Mouse (Mus musculus) myocyte (in vitro differentiated cells): Measurements from ENCODE around the gene Tmem145. TPM values are rescaled to one million over a fixed set of nuclear protein-coding genes. Genes with fewer than 3 reads are reported as not detected.

Experiments
- H3K27me3 ChIP-seq: one replicate; pipeline ENCODE4 v1.6.1; 2011; ENCODE audit not compliant: control insufficient read depth, insufficient read depth, insufficient read length
- H3K36me3 ChIP-seq: one replicate; pipeline ENCODE4 v1.6.1; 2011; ENCODE audit not compliant: control insufficient read depth, insufficient read depth
- H3K4me2 ChIP-seq: one replicate; pipeline ENCODE4 v1.6.1; 2011; ENCODE audit warnings: low read depth, control low read depth
- H3K4me3 ChIP-seq: one replicate; pipeline ENCODE4 v1.5.1; 2011; ENCODE audit warnings: mild to moderate bottlenecking, control low read depth, moderate library complexity
- H3K79me2 ChIP-seq: one replicate; pipeline ENCODE4 v1.6.1; 2011; ENCODE audit not compliant: control insufficient read depth, insufficient read depth
- H3ac ChIP-seq: one replicate; pipeline ENCODE4 v1.6.1; 2011; ENCODE audit not compliant: control insufficient read depth, insufficient read length
- CEBPB ChIP-seq: IDR thresholded peaks from 2 replicates; pipeline ENCODE4 v1.6.1; 2011; ENCODE audit warnings: mild to moderate bottlenecking, moderate library complexity; ENCODE audit not compliant: poor library complexity, insufficient read depth, severe bottlenecking
- E2F4 ChIP-seq: IDR thresholded peaks from one replicate; pipeline ENCODE4 v1.6.1; 2011; ENCODE audit warnings: mild to moderate bottlenecking, control low read depth, moderate library complexity; ENCODE audit not compliant: insufficient read depth
- MAX ChIP-seq: IDR thresholded peaks from one replicate; pipeline ENCODE4 v1.6.1; 2011; ENCODE audit warnings: low read depth, mild to moderate bottlenecking, control low read depth
- MYOD1 ChIP-seq, 3 experiments: IDR thresholded peaks; one replicate each; pipeline ENCODE4 v1.6.1; 2011; ENCODE audit warnings: control low read depth in 2 of 3, low read depth in 2 of 3, mild to moderate bottlenecking in 2 of 3, moderate library complexity in 1 of 3; ENCODE audit not compliant: insufficient read length in 2 of 3, control insufficient read depth in 1 of 3
- MYOG ChIP-seq, 3 experiments: IDR thresholded peaks; one replicate each; pipeline ENCODE4 v1.6.1; 2011; ENCODE audit warnings: control low read depth in 2 of 3, low read depth in 2 of 3, mild to moderate bottlenecking in 2 of 3; ENCODE audit not compliant: insufficient read length in 2 of 3, control insufficient read depth in 1 of 3, insufficient read depth in 1 of 3
- POLR2A ChIP-seq: IDR thresholded peaks from one replicate; pipeline ENCODE4 v1.6.1; 2011; ENCODE audit warnings: low read depth, mild to moderate bottlenecking, control low read depth, moderate library complexity; ENCODE audit not compliant: insufficient read length
- POLR2AphosphoS2 ChIP-seq: IDR thresholded peaks from one replicate; pipeline ENCODE4 v1.6.1; 2011; ENCODE audit warnings: low read depth, control low read depth; ENCODE audit not compliant: insufficient read length
- REST ChIP-seq: IDR thresholded peaks from one replicate; pipeline ENCODE4 v1.6.1; 2011; ENCODE audit warnings: mild to moderate bottlenecking, control low read depth, moderate library complexity; ENCODE audit not compliant: insufficient read depth, insufficient read length
- SRF ChIP-seq: IDR thresholded peaks from one replicate; pipeline ENCODE4 v1.6.1; 2011; ENCODE audit warnings: low read depth; ENCODE audit not compliant: control insufficient read depth, insufficient read length
- TCF12 ChIP-seq: IDR thresholded peaks from one replicate; pipeline ENCODE4 v1.6.1; 2011; ENCODE audit warnings: mild to moderate bottlenecking, control low read depth; ENCODE audit not compliant: poor library complexity, insufficient read depth, severe bottlenecking
- TCF3 ChIP-seq: IDR thresholded peaks from one replicate; pipeline ENCODE4 v1.6.1; 2011; ENCODE audit warnings: low read depth, control low read depth; ENCODE audit not compliant: insufficient read length
- USF1 ChIP-seq: IDR thresholded peaks from one replicate; pipeline ENCODE4 v1.6.1; 2011; ENCODE audit warnings: low read depth, mild to moderate bottlenecking, control low read depth, moderate library complexity
- polyA plus RNA-seq: library from polyadenylated mRNA; unstranded; fragments of >200 nt; fragmentation: generic; extraction: Trizol; gene quantifications from one replicate; pipeline ENCODE4 v1.2.1, GENCODE M21; 2012; ENCODE audit warnings: missing spikeins

Tmem145 gene
- polyA plus RNA-seq, 1 experiment: 0.02 TPM

DNA sequence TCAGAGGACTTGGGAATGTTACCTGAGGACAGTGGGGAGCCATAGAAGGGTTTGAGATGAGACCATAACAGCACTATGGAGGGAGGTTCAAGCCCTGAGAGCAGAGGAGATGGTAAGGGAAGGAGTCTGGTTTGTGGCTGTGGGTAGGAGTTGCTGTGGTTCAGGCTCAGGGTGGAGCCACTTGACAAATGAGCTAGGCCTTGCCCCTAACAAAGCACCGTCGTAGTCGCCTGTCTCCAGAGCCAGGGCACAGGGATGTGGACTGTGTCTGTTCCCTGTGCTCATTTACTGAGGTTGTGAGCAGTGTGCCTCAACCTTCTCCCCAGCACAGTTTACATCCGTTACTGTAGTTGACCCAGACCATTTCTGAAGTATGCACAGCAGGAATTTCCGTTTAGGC, 31.3 kb upstream of the Tmem145 start:
- TF ChIP-seq REST (no peak), POLR2A (peak; percentile 52), MYOG (IDR thresholded peaks at IDR 0.05; ENCODE audit: control insufficient read depth in 1 of 3, insufficient read depth in 1 of 3, insufficient read length in 2 of 3, low read depth in 2 of 3) (peak in 1 of 3 experiments; percentile 37), MYOD1 (IDR thresholded peaks at IDR 0.05; ENCODE audit: control insufficient read depth in 1 of 3, insufficient read length in 2 of 3, low read depth in 2 of 3) (no peak), E2F4 (no peak), CEBPB (no peak), POLR2AphosphoS2 (peak; percentile 58)
- no peak overlapping the region for H3K4me3 ChIP-seq
- peak overlapping the region; percentile 68 for H3K4me2 ChIP-seq
- no peak overlapping the region for H3ac ChIP-seq
- H3K79me2 ChIP-seq: peaks cover 12% of the 10 kb centered on the region
- no peaks in the 10 kb centered on the region for H3K36me3 ChIP-seq
- no peaks in the 10 kb centered on the region for H3K27me3 ChIP-seq

DNA sequence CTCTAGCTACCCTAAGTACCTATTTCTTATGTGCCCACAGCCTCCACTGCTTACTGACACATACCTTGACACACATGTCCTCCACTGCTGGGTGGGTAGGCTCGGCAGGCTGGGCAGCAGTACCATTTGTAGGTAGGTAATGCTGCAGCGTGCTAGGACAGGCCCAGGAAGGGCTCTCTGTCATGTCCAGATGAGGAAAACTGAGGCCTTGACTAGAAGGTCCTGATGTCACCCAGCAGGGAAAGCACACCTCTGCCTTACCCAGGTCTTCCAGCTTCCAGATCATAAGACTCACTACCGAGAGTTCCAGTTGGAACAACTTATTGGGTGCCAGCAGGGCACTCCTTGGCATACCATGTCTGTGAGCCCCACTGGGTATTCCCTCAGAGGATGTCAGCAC, 30.9 kb upstream of the Tmem145 start:
- H3K4me3 ChIP-seq: no peak overlapping the region
- H3K27me3 ChIP-seq: no peaks in the 10 kb centered on the region
- TF ChIP-seq USF1 (no peak), MYOG (IDR thresholded peaks at IDR 0.05; ENCODE audit: control insufficient read depth in 1 of 3, insufficient read depth in 1 of 3, insufficient read length in 2 of 3, low read depth in 2 of 3) (no peak), E2F4 (no peak), TCF3 (no peak), TCF12 (no peak), REST (no peak), POLR2AphosphoS2 (no peak), CEBPB (no peak), MYOD1 (IDR thresholded peaks at IDR 0.05; ENCODE audit: control insufficient read depth in 1 of 3, insufficient read length in 2 of 3, low read depth in 2 of 3) (no peak), MAX (no peak), POLR2A (no peak), SRF (no peak)
- H3K4me2 ChIP-seq: peak overlapping the region; percentile 68
- H3K36me3 ChIP-seq: no peaks in the 10 kb centered on the region
- no peak overlapping the region for H3ac ChIP-seq
- peaks cover 9% of the 10 kb centered on the region for H3K79me2 ChIP-seq

DNA sequence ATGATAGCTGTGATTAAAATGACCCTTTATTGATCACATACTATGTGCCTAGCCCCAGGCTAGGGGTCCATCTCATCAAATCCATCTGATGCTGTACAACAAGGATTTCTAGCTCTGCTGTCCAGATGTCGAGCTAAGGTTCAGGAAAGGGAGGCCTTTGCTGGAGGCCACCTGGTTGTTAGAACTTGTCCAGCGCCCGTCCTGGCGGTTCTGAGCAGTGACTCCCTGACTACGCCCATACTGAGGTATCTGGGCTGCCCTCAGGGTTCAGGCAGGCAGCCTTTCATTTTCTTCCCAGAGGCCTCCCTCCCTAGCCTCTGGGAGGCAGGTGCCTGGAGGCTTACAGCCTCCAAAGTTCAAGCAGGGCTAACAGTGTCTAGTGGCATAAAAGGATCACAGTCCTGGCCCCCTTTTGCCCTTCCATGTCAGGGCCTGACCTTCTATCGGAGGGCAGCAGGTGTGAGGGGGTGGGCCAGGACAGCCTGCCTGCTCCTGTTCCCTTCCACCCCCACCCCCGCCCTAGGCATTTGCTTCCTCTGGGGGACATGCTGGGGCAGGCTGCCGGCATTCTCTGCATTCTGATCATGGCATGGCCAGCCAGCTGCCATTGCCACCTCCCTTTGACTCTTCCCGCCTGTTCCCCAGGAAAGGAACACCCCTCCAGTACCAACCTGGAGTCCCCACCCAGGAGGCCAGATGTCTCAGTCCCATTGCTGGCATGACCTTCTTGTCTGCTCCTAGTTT, 30.2 kb upstream of the Tmem145 start:
- Histone ChIP-seq H3K36me3 (no peaks in the 10 kb centered on the region), H3K4me2 (peak overlapping the region; percentile 68), H3ac (no peak overlapping the region), H3K27me3 (no peaks in the 10 kb centered on the region), H3K4me3 (no peak overlapping the region), H3K79me2 (peaks cover 8% of the 10 kb centered on the region)
- peak in 2 of 3 experiments; percentile 82 to 94 for TF ChIP-seq MYOD1 (IDR thresholded peaks at IDR 0.05; ENCODE audit: control insufficient read depth in 1 of 3, insufficient read length in 2 of 3, low read depth in 2 of 3)
- no peak for TF ChIP-seq CEBPB
- peak; percentile 33 for TF ChIP-seq POLR2A
- no peak for TF ChIP-seq TCF12
- TF ChIP-seq MYOG (IDR thresholded peaks at IDR 0.05; ENCODE audit: control insufficient read depth in 1 of 3, insufficient read depth in 1 of 3, insufficient read length in 2 of 3, low read depth in 2 of 3): peak in 2 of 3 experiments; percentile 82 to 96

DNA sequence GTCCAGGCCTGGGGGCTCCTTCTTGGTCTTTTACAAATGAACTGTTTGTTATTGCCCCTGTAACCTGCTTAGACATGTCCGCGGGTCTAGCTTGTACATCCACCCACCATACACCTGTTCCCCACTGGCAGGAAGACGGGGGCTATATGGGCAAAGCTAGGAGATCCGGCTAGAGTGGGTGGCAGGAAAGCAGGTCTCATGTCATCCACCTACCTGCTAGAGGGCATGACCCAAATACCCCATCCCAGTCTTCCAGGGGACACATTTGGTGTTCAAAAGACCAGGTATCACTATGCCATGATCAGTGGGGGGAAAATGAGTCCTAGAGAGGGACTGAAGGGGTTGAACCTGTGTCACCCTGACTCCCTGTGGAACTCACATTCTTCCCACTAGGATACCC, 28.5 kb upstream of the Tmem145 start:
- no peaks in the 10 kb centered on the region for H3K27me3 ChIP-seq
- H3K36me3 ChIP-seq: no peaks in the 10 kb centered on the region
- H3ac ChIP-seq: no peak overlapping the region
- H3K4me3 ChIP-seq: peak overlapping the region; percentile 37
- no peak for TF ChIP-seq MAX
- peak in 1 of 3 experiments; percentile 72 for TF ChIP-seq MYOD1 (IDR thresholded peaks at IDR 0.05; ENCODE audit: control insufficient read depth in 1 of 3, insufficient read length in 2 of 3, low read depth in 2 of 3)
- peak overlapping the region; percentile 77 for H3K4me2 ChIP-seq
- peaks cover 9% of the 10 kb centered on the region for H3K79me2 ChIP-seq

DNA sequence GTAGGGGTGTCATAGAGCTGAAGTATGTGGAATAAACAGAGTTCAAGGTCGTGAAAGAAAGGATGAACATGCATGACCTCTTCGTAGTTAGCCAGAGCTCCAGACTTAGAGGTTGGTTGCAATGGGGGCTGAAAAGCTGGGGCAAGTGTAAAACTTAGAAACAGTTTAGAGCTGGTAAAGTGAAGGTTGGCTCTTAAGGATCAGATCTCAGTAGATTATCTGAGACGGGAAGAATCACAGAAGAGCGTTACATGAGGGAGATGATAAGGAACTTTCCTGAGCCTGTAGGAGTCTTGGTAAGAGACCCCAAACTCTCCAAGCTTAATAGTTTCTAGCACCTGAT, 27.9 kb upstream of the Tmem145 start:
- TF ChIP-seq MAX (no peak), POLR2AphosphoS2 (no peak), MYOG (IDR thresholded peaks at IDR 0.05; ENCODE audit: control insufficient read depth in 1 of 3, insufficient read depth in 1 of 3, insufficient read length in 2 of 3, low read depth in 2 of 3) (no peak), USF1 (no peak)
- Histone ChIP-seq H3K36me3 (no peaks in the 10 kb centered on the region), H3K27me3 (no peaks in the 10 kb centered on the region), H3ac (no peak overlapping the region), H3K79me2 (peaks cover 12% of the 10 kb centered on the region), H3K4me3 (peak overlapping the region; percentile 37), H3K4me2 (peak overlapping the region; percentile 77)
